Mouse (Mus musculus) liver, embryonic 14 days (tissue): ENCODE data around the gene Btbd35f21. TPM values are rescaled to one million over a fixed set of nuclear protein-coding genes. Genes with fewer than 3 reads are reported as not detected.

Experiments used
- polyA plus RNA-seq: library from polyadenylated mRNA; depleted of rRNA; stranded (reverse); fragments of >200 nt; gene quantifications from 2 replicates; pipeline ENCODE4 v1.2.3, GENCODE M21; 2012; rRNA removed

Gene Btbd35f21
- polyA plus RNA-seq = not detected in 2 replicates

GRCm38 (mm10) chrX:32725809-32726208 is at the start of gene Btbd35f21:
Btbd35f21 (plus strand) TSS chrX:32726109.

Other genes starting within 250 kb of the Btbd35f21 start
- not detected in 2 replicates for gene Btbd35f1, start 166.1 kb upstream of the Btbd35f21 start, polyA plus RNA-seq
- not detected in 2 replicates for gene Gm5926, start 75.4 kb upstream of the Btbd35f21 start, polyA plus RNA-seq
- gene Btbd35f30, start 168.5 kb downstream of the Btbd35f21 start, polyA plus RNA-seq = not detected in 2 replicates
- gene Gm21789, start 215.7 kb downstream of the Btbd35f21 start, polyA plus RNA-seq = not detected in 2 replicates
- not detected in 2 replicates for gene Btbd35f5, start 247.8 kb downstream of the Btbd35f21 start, polyA plus RNA-seq